Mouse (Mus musculus) kidney, postnatal 4 days (tissue): ENCODE data around the gene Zfp618.

Experiments used
- DNase-seq, 2 experiments: peaks; one replicate each; pipeline ENCODE4 v3.0.0; 2021; ENCODE audit warnings: mixed read lengths in 2 of 2

Gene Zfp618

GRCm38 (mm10) chr4:62999321-62999720, 33.9 kb downstream of the Zfp618 start:
- no peak for DNase-seq

- no peak for DNase-seq
Observed at GRCm38 (mm10) chr4:62999916-63000315, 34.5 kb downstream of the Zfp618 start.

GRCm38 (mm10) chr4:63000316-63001055, 35.1 kb downstream of the Zfp618 start:
- DNase-seq = no peak

GRCm38 (mm10) chr4:63002386-63002785, 37.0 kb downstream of the Zfp618 start:
- DNase-seq = no peak

GRCm38 (mm10) chr4:63004519-63004918, 39.1 kb downstream of the Zfp618 start:
- DNase-seq = no peak

- DNase-seq = no peak
Observed at GRCm38 (mm10) chr4:63005446-63006185, 40.2 kb downstream of the Zfp618 start.

- no peak for DNase-seq
Observed at GRCm38 (mm10) chr4:63006198-63007155, 41.1 kb downstream of the Zfp618 start.

GRCm38 (mm10) chr4:63008206-63008605, 42.8 kb downstream of the Zfp618 start:
- DNase-seq = peak in 1 of 2 experiments; percentile 3

GRCm38 (mm10) chr4:63008822-63009221, 43.4 kb downstream of the Zfp618 start:
- DNase-seq = peak in 1 of 2 experiments; percentile 0

- no peak for DNase-seq
Observed at GRCm38 (mm10) chr4:63009821-63010220, 44.4 kb downstream of the Zfp618 start.

GRCm38 (mm10) chr4:63010226-63010625, 44.9 kb downstream of the Zfp618 start:
- no peak for DNase-seq

GRCm38 (mm10) chr4:63018616-63019015, 53.2 kb downstream of the Zfp618 start:
- DNase-seq = no peak

- DNase-seq = peak; percentile 49 to 73
Observed at GRCm38 (mm10) chr4:63019428-63019858, 54.1 kb downstream of the Zfp618 start.

- DNase-seq = peak; percentile 65 to 74
Observed at GRCm38 (mm10) chr4:63021034-63021700, 55.8 kb downstream of the Zfp618 start.

GRCm38 (mm10) chr4:63023465-63023864, 58.1 kb downstream of the Zfp618 start:
- DNase-seq = peak in 1 of 2 experiments; percentile 0

GRCm38 (mm10) chr4:63024098-63024497, 58.7 kb downstream of the Zfp618 start:
- peak in 1 of 2 experiments; percentile 1 for DNase-seq

- peak in 1 of 2 experiments; percentile 1 for DNase-seq
Observed at GRCm38 (mm10) chr4:63024734-63025256, 59.4 kb downstream of the Zfp618 start.

GRCm38 (mm10) chr4:63025306-63025705, 59.9 kb downstream of the Zfp618 start:
- peak in 1 of 2 experiments; percentile 1 for DNase-seq

GRCm38 (mm10) chr4:63026286-63026685, 60.9 kb downstream of the Zfp618 start:
- peak; percentile 14 to 29 for DNase-seq

GRCm38 (mm10) chr4:63027451-63027850, 62.1 kb downstream of the Zfp618 start:
- peak in 1 of 2 experiments; percentile 9 for DNase-seq

GRCm38 (mm10) chr4:63030157-63030556, 64.8 kb downstream of the Zfp618 start:
- no peak for DNase-seq

GRCm38 (mm10) chr4:63031240-63031639, 65.9 kb downstream of the Zfp618 start:
- peak in 1 of 2 experiments; percentile 22 for DNase-seq
